24 mouse cellular contexts compared by ENCODE assay signal in genomic region chr5:16426306-16426705, GRCm38 (mm10).
"Had no signal": no experiment of that assay in that cellular context is flagged by ENCODE, and none has a peak within 500 bp of the region (broad histone marks: within the 10 kb centered on the region; RNA-seq: fewer than 3 reads in every experiment).

No protein-coding gene starts in this region.

- H3K27me3 ChIP-seq: heart, embryonic 12.5 days; hindbrain, embryonic 12.5 days; intestine, embryonic 15.5 days; limb, embryonic 13.5 days; limb, embryonic 15.5 days; liver, embryonic 12.5 days had no signal

- H3K4me3 ChIP-seq: heart, embryonic 10.5 days; heart, embryonic 12.5 days; hindbrain, embryonic 10.5 days; hindbrain, embryonic 12.5 days; intestine, embryonic 15.5 days; layer of hippocampus, adult 2 months; limb, embryonic 13.5 days; limb, embryonic 15.5 days; liver, embryonic 12.5 days had no signal

- ATAC-seq: hindbrain, embryonic 16.5 days; inflammation-experienced regulatory T-cells, adult 6 months; intestine, embryonic 15.5 days; intestine, postnatal 0 days; liver, embryonic 12.5 days had no signal

- H3K4me1 ChIP-seq: heart, embryonic 10.5 days; heart, embryonic 12.5 days; hindbrain, embryonic 10.5 days; hindbrain, embryonic 12.5 days; intestine, embryonic 15.5 days; limb, embryonic 13.5 days; limb, embryonic 15.5 days; liver, embryonic 12.5 days had no signal

- H3K9ac ChIP-seq: heart, embryonic 12.5 days; hindbrain, embryonic 12.5 days; hindbrain, embryonic 14.5 days; intestine, embryonic 15.5 days; limb, embryonic 13.5 days; limb, embryonic 15.5 days; liver, embryonic 12.5 days had no signal

- DNase-seq: gastrocnemius, postnatal 14 days; gastrocnemius, postnatal 36 days; heart, adult 18-20 months; heart, postnatal 10 days; heart, postnatal 4 days; kidney, adult 18-20 months; kidney, adult 8-10 months; kidney, postnatal 10 days; kidney, postnatal 25 days; kidney, postnatal 4 days; left cerebral cortex, postnatal 4 days had no signal

- H3K36me3 ChIP-seq: heart, embryonic 10.5 days; heart, embryonic 12.5 days; hindbrain, embryonic 10.5 days; hindbrain, embryonic 12.5 days; intestine, embryonic 15.5 days; limb, embryonic 13.5 days; limb, embryonic 15.5 days; liver, embryonic 12.5 days had no signal

- H3K4me2 ChIP-seq: heart, embryonic 12.5 days; hindbrain, embryonic 12.5 days; hindbrain, embryonic 14.5 days; intestine, embryonic 15.5 days; limb, embryonic 13.5 days; limb, embryonic 15.5 days; liver, embryonic 12.5 days had no signal

- H3K9me3 ChIP-seq: heart, embryonic 10.5 days; heart, embryonic 12.5 days; hindbrain, embryonic 10.5 days; hindbrain, embryonic 12.5 days; intestine, embryonic 15.5 days; limb, embryonic 13.5 days; limb, embryonic 15.5 days; liver, embryonic 12.5 days had no signal

- H3K27ac ChIP-seq: heart, embryonic 10.5 days; hindbrain, embryonic 10.5 days; hindbrain, embryonic 12.5 days; hindbrain, embryonic 14.5 days; intestine, embryonic 15.5 days; layer of hippocampus, adult 2 months; limb, embryonic 13.5 days; limb, embryonic 15.5 days; liver, embryonic 12.5 days had no signal
